Mouse (Mus musculus): Measurements from ENCODE around the gene Nme1. TPM values are rescaled to one million over a fixed set of nuclear protein-coding genes. Genes with fewer than 3 reads are reported as not detected.
A peak's percentile ranks its signal among the peaks of the same experiment; 100 is the strongest.

Gene Nme1
- 188 and 263 TPM in 2 replicates for polyA plus RNA-seq (2016; fragmentation: Nextera tagmentation; extraction: Ambion mirVana)

DNA sequence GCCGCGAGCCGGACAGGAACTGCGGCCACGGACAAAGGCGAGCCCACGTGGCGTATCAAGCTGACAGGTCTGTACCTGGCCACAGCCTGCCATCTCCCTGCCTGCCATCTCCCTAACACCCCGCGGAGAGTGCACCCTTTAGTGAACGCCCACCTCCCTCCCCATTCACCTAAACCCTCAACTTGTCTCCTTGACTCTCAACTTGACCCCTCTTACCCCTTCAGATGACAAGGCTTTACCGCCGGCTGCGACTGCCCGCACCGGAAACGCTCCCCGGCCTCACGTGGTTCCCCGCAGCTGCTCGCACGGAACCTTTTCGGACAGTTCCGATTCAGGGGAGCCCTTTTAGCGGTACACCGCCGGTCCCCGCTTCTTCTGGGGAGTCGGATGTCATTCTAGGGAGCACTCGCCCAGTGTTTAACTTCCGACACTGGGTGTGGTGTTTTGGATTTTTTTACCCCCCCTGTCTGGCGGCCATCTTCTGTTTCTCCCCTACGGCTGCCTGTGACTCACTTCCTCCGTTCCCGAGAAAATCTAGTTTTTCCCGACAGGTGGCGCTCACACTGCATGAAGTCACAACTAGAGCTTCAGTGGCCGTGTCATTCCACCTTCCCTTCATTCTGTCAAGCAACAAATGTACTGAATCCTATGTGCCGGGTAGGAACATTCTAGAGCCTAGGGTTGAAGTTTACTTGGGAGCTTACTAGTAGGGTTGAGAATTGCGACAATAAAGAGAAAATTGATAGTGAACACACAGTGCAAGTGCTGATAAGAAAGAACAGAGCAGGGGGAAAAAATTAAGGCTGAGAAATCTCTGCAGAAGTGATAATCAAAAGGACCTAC is at the start of gene Nme1, which contains the start of gene Gm20390:
Gene Nme1, minus strand, starts transcription at position 517 of the 843 bp plus-strand sequence.
Gene Gm20390, minus strand, starts transcription at position 289 of the 843 bp plus-strand sequence.
- peak; percentile 99 for DNase-seq (ENCODE audit: low spot score)
- Histone ChIP-seq H3K36me3 (peaks cover 29% of the 10 kb centered on the region), H3K4me1 (peaks cover 9% of the 10 kb centered on the region), H3K4me3 (peak within 1 kb of the TSS; percentile 73), H3K27ac (peak within 1 kb of the TSS; percentile 91), H3K27me3 (ENCODE audit: insufficient read depth, poor library complexity, severe bottlenecking) (no peaks in the 10 kb centered on the region), H3K9me3 (no peaks in the 10 kb centered on the region)
- under 1% methylated on average over 40 of the region's 40 CpGs for WGBS

- Histone ChIP-seq H3K27me3 (ENCODE audit: insufficient read depth, poor library complexity, severe bottlenecking) (no peaks in the 10 kb centered on the region), H3K4me1 (0 out of 2 replicates have a peak, but pooled peaks cover 3% of the 10 kb centered on the region), H3K27ac (no peak overlapping the region), H3K9me3 (no peaks in the 10 kb centered on the region), H3K36me3 (peaks cover 4% of the 10 kb centered on the region; the same call in 1 of the 2 replicates), H3K4me3 (no peak overlapping the region)
- WGBS = 91% methylated on average over 2 of the region's 2 CpGs
- DNase-seq (ENCODE audit: low spot score) = no peak
Observed at GRCm38 (mm10) chr11:94003346-94003745, 35.0 kb upstream of the Nme1 start.

GRCm38 (mm10) chr11:93999276-93999675 is 31.0 kb upstream of the Nme1 start:
- Histone ChIP-seq H3K4me3 (no peak overlapping the region), H3K27me3 (ENCODE audit: insufficient read depth, poor library complexity, severe bottlenecking) (no peaks in the 10 kb centered on the region), H3K27ac (no peak overlapping the region), H3K4me1 (peaks cover 22% of the 10 kb centered on the region), H3K9me3 (no peaks in the 10 kb centered on the region), H3K36me3 (peaks cover 4% of the 10 kb centered on the region; the same call in 1 of the 2 replicates)
- no peak for DNase-seq (ENCODE audit: low spot score)

DNA sequence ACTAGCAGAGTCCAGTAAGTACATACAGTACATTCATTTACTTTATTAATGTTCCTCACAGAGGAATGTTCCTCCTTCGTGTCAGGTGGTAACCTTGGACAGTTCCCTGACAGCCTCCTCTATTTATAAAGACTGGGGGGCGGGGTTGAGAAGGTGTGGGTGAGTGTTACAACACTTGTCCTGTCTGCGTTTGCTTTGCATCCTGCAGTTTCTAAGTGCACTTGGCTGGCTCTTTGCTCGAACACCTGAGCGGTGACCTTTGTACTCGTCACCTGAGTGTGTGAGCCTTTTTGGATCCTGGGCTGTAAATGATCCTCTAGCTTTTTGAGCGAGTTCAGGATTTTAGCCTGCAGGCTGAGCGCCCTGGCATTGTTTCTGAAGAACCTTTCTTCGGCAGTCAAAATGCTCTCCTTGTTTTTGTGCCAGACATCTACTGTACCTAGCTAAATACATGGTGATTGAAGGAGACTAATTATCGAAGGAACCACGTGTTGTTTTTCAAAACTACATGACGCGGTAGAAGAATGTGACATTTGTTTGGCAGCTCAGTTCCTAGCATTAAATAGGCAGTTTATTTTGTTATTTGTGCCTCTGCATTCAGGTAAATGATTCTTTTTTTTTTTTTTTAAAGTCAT is 28.9 kb upstream of the Nme1 start:
- 37% methylated on average over 13 of the region's 13 CpGs for WGBS

GRCm38 (mm10) chr11:93996306-93997140 is 28.2 kb upstream of the Nme1 start:
- Histone ChIP-seq H3K27me3 (ENCODE audit: insufficient read depth, poor library complexity, severe bottlenecking) (no peaks in the 10 kb centered on the region), H3K9me3 (no peaks in the 10 kb centered on the region), H3K27ac (peak overlapping the region; percentile 97), H3K36me3 (no peaks in the 10 kb centered on the region), H3K4me3 (peak overlapping the region; percentile 97), H3K4me1 (peaks cover 23% of the 10 kb centered on the region)
- under 1% methylated on average over 58 of the region's 58 CpGs for WGBS
- DNase-seq (ENCODE audit: low spot score) = peak; percentile 89

More for the DNA sequence above, 28.9 kb upstream of the Nme1 start:
- H3K4me1 ChIP-seq = peaks cover 23% of the 10 kb centered on the region
- H3K9me3 ChIP-seq = no peaks in the 10 kb centered on the region
- peak overlapping the region; percentile 97 for H3K27ac ChIP-seq
- H3K36me3 ChIP-seq = no peaks in the 10 kb centered on the region
- H3K27me3 ChIP-seq (ENCODE audit: insufficient read depth, poor library complexity, severe bottlenecking) = no peaks in the 10 kb centered on the region
- peak overlapping the region; percentile 97 for H3K4me3 ChIP-seq
- no peak for DNase-seq (ENCODE audit: low spot score)

GRCm38 (mm10) chr11:93995720-93996305 is 27.5 kb upstream of the Nme1 start, which contains the start of gene Spag9:
TSS of gene Spag9 (plus strand) at chr11:93996091.
- H3K9me3 ChIP-seq = no peaks in the 10 kb centered on the region
- peak; percentile 96 for DNase-seq (ENCODE audit: low spot score)
- H3K4me1 ChIP-seq = peaks cover 23% of the 10 kb centered on the region
- H3K27ac ChIP-seq = peak within 1 kb of the TSS; percentile 97
- WGBS = under 1% methylated on average over 70 of the region's 70 CpGs
- no peaks in the 10 kb centered on the region for H3K27me3 ChIP-seq (ENCODE audit: insufficient read depth, poor library complexity, severe bottlenecking)
- peak within 1 kb of the TSS; percentile 97 for H3K4me3 ChIP-seq
- H3K36me3 ChIP-seq = no peaks in the 10 kb centered on the region

GRCm38 (mm10) chr11:93995111-93995719 is 26.9 kb upstream of the Nme1 start:
- peak; percentile 93 for DNase-seq (ENCODE audit: low spot score)
- H3K27me3 ChIP-seq (ENCODE audit: insufficient read depth, poor library complexity, severe bottlenecking) = no peaks in the 10 kb centered on the region
- no peaks in the 10 kb centered on the region for H3K36me3 ChIP-seq
- H3K27ac ChIP-seq = peak overlapping the region; percentile 97
- 7% methylated on average over 15 of the region's 15 CpGs for WGBS
- no peaks in the 10 kb centered on the region for H3K9me3 ChIP-seq
- peak overlapping the region; percentile 97 for H3K4me3 ChIP-seq
- H3K4me1 ChIP-seq = peaks cover 23% of the 10 kb centered on the region

DNA sequence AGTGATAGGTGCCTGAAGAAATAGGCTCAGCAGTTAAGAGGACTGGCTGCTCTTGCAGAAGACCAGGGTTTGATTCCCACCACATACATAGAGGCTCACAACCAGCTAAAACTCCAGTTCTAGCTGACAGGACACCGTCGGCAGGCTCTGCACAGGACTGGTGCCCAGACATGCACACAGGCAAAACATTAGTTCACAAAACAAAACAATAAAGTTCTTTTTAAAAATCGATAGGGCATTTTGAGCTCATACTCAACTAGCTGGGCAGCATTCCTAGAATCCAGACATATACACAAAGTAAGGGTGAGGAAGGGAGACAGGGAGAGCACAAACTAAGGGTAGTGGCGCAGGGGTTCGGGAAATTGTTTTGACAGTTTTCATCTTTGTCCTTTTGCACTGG is 26.2 kb upstream of the Nme1 start:
- WGBS = 66% methylated on average over 5 of the region's 5 CpGs
- Histone ChIP-seq H3K36me3 (no peaks in the 10 kb centered on the region), H3K27ac (peak overlapping the region; percentile 97), H3K9me3 (no peaks in the 10 kb centered on the region), H3K4me1 (peaks cover 23% of the 10 kb centered on the region), H3K27me3 (ENCODE audit: insufficient read depth, poor library complexity, severe bottlenecking) (no peaks in the 10 kb centered on the region), H3K4me3 (peak overlapping the region; percentile 97)
- no peak for DNase-seq (ENCODE audit: low spot score)

GRCm38 (mm10) chr11:93988328-93989062 is 20.2 kb upstream of the Nme1 start:
- Histone ChIP-seq H3K27me3 (ENCODE audit: insufficient read depth, poor library complexity, severe bottlenecking) (no peaks in the 10 kb centered on the region), H3K27ac (peak overlapping the region; percentile 81), H3K36me3 (no peaks in the 10 kb centered on the region), H3K4me1 (peaks cover 11% of the 10 kb centered on the region), H3K4me3 (no peak overlapping the region), H3K9me3 (no peaks in the 10 kb centered on the region)
- WGBS = 47% methylated on average over 12 of the region's 12 CpGs
- DNase-seq (ENCODE audit: low spot score) = no peak

- Histone ChIP-seq H3K9me3 (no peaks in the 10 kb centered on the region), H3K36me3 (no peaks in the 10 kb centered on the region), H3K4me3 (no peak overlapping the region), H3K4me1 (peaks cover 11% of the 10 kb centered on the region), H3K27ac (peak overlapping the region; percentile 81), H3K27me3 (ENCODE audit: insufficient read depth, poor library complexity, severe bottlenecking) (no peaks in the 10 kb centered on the region)
- 47% methylated on average over 8 of the region's 8 CpGs for WGBS
- DNase-seq (ENCODE audit: low spot score) = no peak
Observed at GRCm38 (mm10) chr11:93987625-93988327, 19.5 kb upstream of the Nme1 start.

DNA sequence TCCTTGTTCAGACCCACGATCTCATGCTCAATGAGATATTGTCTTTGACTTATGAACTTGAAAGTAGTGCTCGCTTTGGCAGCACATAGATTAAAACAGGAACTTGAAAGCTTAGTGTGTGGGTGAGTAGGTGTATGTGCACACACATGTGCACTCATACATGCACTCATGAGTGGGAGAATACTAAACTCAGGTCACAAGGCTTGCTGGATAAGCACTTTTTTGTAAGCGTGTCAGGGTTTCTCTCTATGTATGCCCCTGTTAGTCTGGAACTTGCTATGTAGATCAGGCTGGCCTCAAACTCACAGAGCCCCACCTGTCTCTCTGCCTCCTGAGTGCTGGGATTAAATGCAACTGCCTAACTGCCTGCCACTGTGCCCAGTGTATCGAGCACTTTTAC is 18.7 kb upstream of the Nme1 start:
- 77% methylated on average over 4 of the region's 4 CpGs for WGBS
- peak overlapping the region; percentile 81 for H3K27ac ChIP-seq
- no peaks in the 10 kb centered on the region for H3K27me3 ChIP-seq (ENCODE audit: insufficient read depth, poor library complexity, severe bottlenecking)
- peaks cover 11% of the 10 kb centered on the region for H3K4me1 ChIP-seq
- DNase-seq (ENCODE audit: low spot score) = no peak
- no peaks in the 10 kb centered on the region for H3K36me3 ChIP-seq
- no peaks in the 10 kb centered on the region for H3K9me3 ChIP-seq
- H3K4me3 ChIP-seq = no peak overlapping the region
